Mouse (Mus musculus) ES-Bruce4 (cell line): ENCODE measurements around the gene Klf1.

ENCODE experiments used
- CTCF ChIP-seq: IDR thresholded peaks from one replicate; pipeline ENCODE4 v1.8.1; 2011; ENCODE audit warnings: low read depth, low read length
- EP300 ChIP-seq: IDR thresholded peaks from 2 replicates; pipeline ENCODE4 v1.6.1; 2011; ENCODE audit warnings: low read depth, low read length; ENCODE audit not compliant: insufficient read depth

GRCm38 (mm10) chr8:84889141-84889540, 12.6 kb upstream of the Klf1 start:
- TF ChIP-seq EP300 (no peak), CTCF (no peak)
